Mouse (Mus musculus) liver, adult (tissue): Measurements from ENCODE around the gene H2-T22.

Experiments
- GATA4 ChIP-seq: IDR thresholded peaks from 2 replicates; pipeline ENCODE4 v1.6.1; 2014; ENCODE audit warnings: mild to moderate bottlenecking, low read length; ENCODE audit not compliant: insufficient replicate concordance

The H2-T22 gene

GRCm38 (mm10) chr17:35996949-35997348 lies 45.6 kb downstream of the H2-T22 start:
- no peak for TF ChIP-seq GATA4

DNA sequence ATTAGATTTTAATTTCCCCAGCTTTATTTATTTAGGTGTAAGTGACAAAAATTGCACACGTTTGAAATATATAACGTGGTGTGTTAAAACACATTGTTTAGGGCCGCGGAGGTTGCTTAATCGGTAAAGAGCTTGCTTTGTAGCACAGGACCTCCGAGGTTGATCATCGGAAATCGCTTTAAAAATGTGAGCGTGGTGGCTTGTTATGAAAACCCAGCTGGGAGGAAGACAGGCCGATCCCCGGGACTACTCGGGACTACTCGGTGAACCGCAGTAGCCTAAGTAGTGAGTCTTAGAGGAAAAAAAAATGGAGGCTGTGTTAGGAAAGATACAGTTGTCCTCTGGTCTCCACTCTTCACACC lies 47.7 kb downstream of the H2-T22 start:
- no peak for TF ChIP-seq GATA4

GRCm38 (mm10) chr17:35994175-35994878 lies 48.2 kb downstream of the H2-T22 start:
- no peak for TF ChIP-seq GATA4

- no peak for TF ChIP-seq GATA4
Measured at GRCm38 (mm10) chr17:35993675-35994074, 48.9 kb downstream of the H2-T22 start.

DNA sequence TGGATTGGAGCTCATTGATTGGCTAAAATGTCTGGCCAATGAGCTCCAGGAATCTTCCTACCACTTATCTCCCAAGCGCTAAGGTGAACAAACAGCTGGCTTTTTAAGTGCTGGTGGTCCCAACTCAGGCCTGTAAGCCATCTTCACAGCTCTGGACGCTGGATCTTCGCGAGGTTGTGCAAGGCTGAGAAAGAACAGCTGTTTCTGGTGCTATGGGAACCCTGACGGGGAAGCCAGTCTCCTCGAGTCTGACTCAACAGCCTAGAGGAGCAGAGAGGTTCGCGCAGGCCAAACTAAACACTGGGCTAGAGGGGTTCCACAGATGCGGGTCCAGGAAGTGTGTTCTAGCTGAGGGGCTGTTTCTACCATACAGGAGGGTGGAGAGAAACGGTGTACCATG lies 50.8 kb downstream of the H2-T22 start:
- no peak for TF ChIP-seq GATA4
